Mouse (Mus musculus) myocyte (in vitro differentiated cells): ENCODE results near the gene Kmt2c. TPM values are rescaled to one million over a fixed set of nuclear protein-coding genes. Genes with fewer than 3 reads are reported as not detected.
"Not testable (repeated sequence)": the region's sequence is repeated elsewhere in the genome, so short reads cannot be mapped to it uniquely, and the experiment has no call there.

Experiments
- H3K27me3 ChIP-seq: one replicate; pipeline ENCODE4 v1.6.1; 2011; ENCODE audit not compliant: control insufficient read depth, insufficient read depth, insufficient read length
- H3K36me3 ChIP-seq: one replicate; pipeline ENCODE4 v1.6.1; 2011; ENCODE audit not compliant: control insufficient read depth, insufficient read depth
- H3K4me2 ChIP-seq: one replicate; pipeline ENCODE4 v1.6.1; 2011; ENCODE audit warnings: low read depth, control low read depth
- H3K4me3 ChIP-seq: one replicate; pipeline ENCODE4 v1.5.1; 2011; ENCODE audit warnings: mild to moderate bottlenecking, control low read depth, moderate library complexity
- H3K79me2 ChIP-seq: one replicate; pipeline ENCODE4 v1.6.1; 2011; ENCODE audit not compliant: control insufficient read depth, insufficient read depth
- H3ac ChIP-seq: one replicate; pipeline ENCODE4 v1.6.1; 2011; ENCODE audit not compliant: control insufficient read depth, insufficient read length
- CEBPB ChIP-seq: IDR thresholded peaks from 2 replicates; pipeline ENCODE4 v1.6.1; 2011; ENCODE audit warnings: mild to moderate bottlenecking, moderate library complexity; ENCODE audit not compliant: poor library complexity, insufficient read depth, severe bottlenecking
- E2F4 ChIP-seq: IDR thresholded peaks from one replicate; pipeline ENCODE4 v1.6.1; 2011; ENCODE audit warnings: mild to moderate bottlenecking, control low read depth, moderate library complexity; ENCODE audit not compliant: insufficient read depth
- MAX ChIP-seq: IDR thresholded peaks from one replicate; pipeline ENCODE4 v1.6.1; 2011; ENCODE audit warnings: low read depth, mild to moderate bottlenecking, control low read depth
- MYOD1 ChIP-seq, 3 experiments: IDR thresholded peaks; one replicate each; pipeline ENCODE4 v1.6.1; 2011; ENCODE audit warnings: control low read depth in 2 of 3, low read depth in 2 of 3, mild to moderate bottlenecking in 2 of 3, moderate library complexity in 1 of 3; ENCODE audit not compliant: insufficient read length in 2 of 3, control insufficient read depth in 1 of 3
- MYOG ChIP-seq, 3 experiments: IDR thresholded peaks; one replicate each; pipeline ENCODE4 v1.6.1; 2011; ENCODE audit warnings: control low read depth in 2 of 3, low read depth in 2 of 3, mild to moderate bottlenecking in 2 of 3; ENCODE audit not compliant: insufficient read length in 2 of 3, control insufficient read depth in 1 of 3, insufficient read depth in 1 of 3
- POLR2A ChIP-seq: IDR thresholded peaks from one replicate; pipeline ENCODE4 v1.6.1; 2011; ENCODE audit warnings: low read depth, mild to moderate bottlenecking, control low read depth, moderate library complexity; ENCODE audit not compliant: insufficient read length
- POLR2AphosphoS2 ChIP-seq: IDR thresholded peaks from one replicate; pipeline ENCODE4 v1.6.1; 2011; ENCODE audit warnings: low read depth, control low read depth; ENCODE audit not compliant: insufficient read length
- REST ChIP-seq: IDR thresholded peaks from one replicate; pipeline ENCODE4 v1.6.1; 2011; ENCODE audit warnings: mild to moderate bottlenecking, control low read depth, moderate library complexity; ENCODE audit not compliant: insufficient read depth, insufficient read length
- SRF ChIP-seq: IDR thresholded peaks from one replicate; pipeline ENCODE4 v1.6.1; 2011; ENCODE audit warnings: low read depth; ENCODE audit not compliant: control insufficient read depth, insufficient read length
- TCF12 ChIP-seq: IDR thresholded peaks from one replicate; pipeline ENCODE4 v1.6.1; 2011; ENCODE audit warnings: mild to moderate bottlenecking, control low read depth; ENCODE audit not compliant: poor library complexity, insufficient read depth, severe bottlenecking
- TCF3 ChIP-seq: IDR thresholded peaks from one replicate; pipeline ENCODE4 v1.6.1; 2011; ENCODE audit warnings: low read depth, control low read depth; ENCODE audit not compliant: insufficient read length
- USF1 ChIP-seq: IDR thresholded peaks from one replicate; pipeline ENCODE4 v1.6.1; 2011; ENCODE audit warnings: low read depth, mild to moderate bottlenecking, control low read depth, moderate library complexity
- polyA plus RNA-seq: library from polyadenylated mRNA; unstranded; fragments of >200 nt; fragmentation: generic; extraction: Trizol; gene quantifications from one replicate; pipeline ENCODE4 v1.2.1, GENCODE M21; 2012; ENCODE audit warnings: missing spikeins

Gene Kmt2c
- polyA plus RNA-seq, 1 experiment = 4.1 TPM

GRCm38 (mm10) chr5:25461956-25462355 is 36.6 kb downstream of the Kmt2c start:
- no peak for TF ChIP-seq TCF12
- TF ChIP-seq MYOD1 (IDR thresholded peaks at IDR 0.05; ENCODE audit: control insufficient read depth in 1 of 3, insufficient read length in 2 of 3, low read depth in 2 of 3) = no peak
- no peak for TF ChIP-seq CEBPB
- no peak for TF ChIP-seq E2F4
- TF ChIP-seq REST = no peak
- no peak for TF ChIP-seq POLR2AphosphoS2
- TF ChIP-seq POLR2A = no peak
- TF ChIP-seq USF1 = no peak
- TF ChIP-seq MYOG (IDR thresholded peaks at IDR 0.05; ENCODE audit: control insufficient read depth in 1 of 3, insufficient read depth in 1 of 3, insufficient read length in 2 of 3, low read depth in 2 of 3) = no peak

GRCm38 (mm10) chr5:25455432-25455831 is 43.2 kb downstream of the Kmt2c start:
- H3K4me3 ChIP-seq, H3K36me3 ChIP-seq, H3ac ChIP-seq, H3K27me3 ChIP-seq, H3K4me2 ChIP-seq: not testable (repeated sequence)
- peaks cover 48% of the 10 kb centered on the region for H3K79me2 ChIP-seq

More at GRCm38 (mm10) chr5:25461956-25462355, 36.6 kb downstream of the Kmt2c start:
- H3ac ChIP-seq = no peak overlapping the region
- H3K36me3 ChIP-seq = no peaks in the 10 kb centered on the region
- H3K27me3 ChIP-seq = no peaks in the 10 kb centered on the region
- no peak overlapping the region for H3K4me2 ChIP-seq
- peaks cover 48% of the 10 kb centered on the region for H3K79me2 ChIP-seq
- H3K4me3 ChIP-seq = no peak overlapping the region

GRCm38 (mm10) chr5:25452691-25453090 is 45.9 kb downstream of the Kmt2c start:
- H3K36me3 ChIP-seq = no peaks in the 10 kb centered on the region
- H3K79me2 ChIP-seq = peaks cover 37% of the 10 kb centered on the region
- H3K4me2 ChIP-seq = no peak overlapping the region
- TF ChIP-seq SRF (no peak), CEBPB (no peak), MYOD1 (IDR thresholded peaks at IDR 0.05; ENCODE audit: control insufficient read depth in 1 of 3, insufficient read length in 2 of 3, low read depth in 2 of 3) (no peak), REST (no peak), TCF3 (no peak), E2F4 (no peak), POLR2AphosphoS2 (no peak), MYOG (IDR thresholded peaks at IDR 0.05; ENCODE audit: control insufficient read depth in 1 of 3, insufficient read depth in 1 of 3, insufficient read length in 2 of 3, low read depth in 2 of 3) (no peak), MAX (no peak), TCF12 (no peak), POLR2A (no peak), USF1 (no peak)
- no peaks in the 10 kb centered on the region for H3K27me3 ChIP-seq
- H3ac ChIP-seq = no peak overlapping the region
- H3K4me3 ChIP-seq = no peak overlapping the region

GRCm38 (mm10) chr5:25437508-25437907 is 61.1 kb downstream of the Kmt2c start:
- Histone ChIP-seq H3K4me2 (no peak overlapping the region), H3K36me3 (no peaks in the 10 kb centered on the region), H3K27me3 (no peaks in the 10 kb centered on the region), H3K79me2 (no peaks in the 10 kb centered on the region), H3K4me3 (no peak overlapping the region), H3ac (no peak overlapping the region)
- TF ChIP-seq USF1 (no peak), MAX (no peak), SRF (no peak), TCF12 (no peak)

- Histone ChIP-seq H3K36me3 (no peaks in the 10 kb centered on the region), H3ac (no peak overlapping the region), H3K4me2 (no peak overlapping the region), H3K4me3 (no peak overlapping the region), H3K27me3 (no peaks in the 10 kb centered on the region), H3K79me2 (no peaks in the 10 kb centered on the region)
- TF ChIP-seq E2F4 (no peak), REST (no peak), CEBPB (no peak), POLR2A (no peak), SRF (no peak)
Observed at GRCm38 (mm10) chr5:25436081-25436480, 62.5 kb downstream of the Kmt2c start.

GRCm38 (mm10) chr5:25422576-25422975 is 76.0 kb downstream of the Kmt2c start:
- Histone ChIP-seq H3K4me3 (no peak overlapping the region), H3ac (no peak overlapping the region), H3K79me2 (peaks cover 10% of the 10 kb centered on the region), H3K27me3 (no peaks in the 10 kb centered on the region), H3K4me2 (no peak overlapping the region), H3K36me3 (no peaks in the 10 kb centered on the region)
- no peak for TF ChIP-seq E2F4
- TF ChIP-seq MYOD1 (IDR thresholded peaks at IDR 0.05; ENCODE audit: control insufficient read depth in 1 of 3, insufficient read length in 2 of 3, low read depth in 2 of 3) = no peak
- TF ChIP-seq TCF12 = no peak
- no peak for TF ChIP-seq MYOG (IDR thresholded peaks at IDR 0.05; ENCODE audit: control insufficient read depth in 1 of 3, insufficient read depth in 1 of 3, insufficient read length in 2 of 3, low read depth in 2 of 3)
- no peak for TF ChIP-seq SRF
- TF ChIP-seq POLR2AphosphoS2 = no peak
